Mouse (Mus musculus): Measurements from ENCODE around the gene Mpi. TPM values are rescaled to one million over a fixed set of nuclear protein-coding genes. Genes with fewer than 3 reads are reported as not detected.

Gene Mpi
- polyA plus RNA-seq, 1 experiment, result 73.3 TPM

DNA sequence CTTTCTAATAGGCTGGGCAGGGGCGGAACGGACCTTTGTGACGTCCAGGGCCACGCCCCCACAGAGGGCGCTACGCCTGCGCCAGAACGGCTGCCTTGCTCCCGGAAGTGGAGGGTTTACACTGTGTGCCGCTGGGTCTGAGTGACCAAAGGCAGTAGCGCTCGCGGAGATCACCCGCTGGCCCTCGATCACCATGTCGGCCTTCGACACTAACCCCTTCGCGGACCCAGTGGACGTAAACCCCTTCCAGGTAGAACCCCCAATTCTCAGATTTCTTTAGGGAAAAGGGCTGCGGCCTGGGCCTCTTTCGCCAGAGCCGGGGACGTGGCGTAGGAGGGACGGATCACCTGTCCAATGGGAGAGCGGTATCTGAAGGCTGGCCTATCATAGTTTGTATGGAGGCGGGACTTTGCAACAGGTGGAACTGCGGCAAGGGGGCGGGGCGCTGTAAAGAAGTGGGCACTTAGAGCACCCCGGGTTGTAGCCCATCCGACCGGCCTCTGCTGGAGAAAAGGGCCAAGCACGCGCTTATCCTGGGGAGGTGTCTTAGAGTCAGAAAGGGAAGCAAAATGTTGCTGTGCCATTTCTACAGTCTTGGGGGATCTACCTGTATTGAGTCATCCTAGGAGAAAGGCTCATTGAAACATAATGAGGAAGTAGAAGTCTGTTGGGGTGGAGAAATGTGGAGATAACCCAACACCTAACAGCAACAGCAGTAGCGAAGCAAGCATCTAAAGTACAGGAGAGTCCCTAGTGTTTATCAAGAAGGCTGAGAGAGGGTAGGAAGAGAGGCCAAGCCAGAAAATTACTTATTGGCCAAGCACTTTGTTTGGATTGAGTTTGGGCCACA is 8.5 kb upstream of the Mpi start, which contains the start of gene Scamp2:
TSS of gene Scamp2 (plus strand) at position 83 of the 850 bp plus-strand sequence.
- TF ChIP-seq CTCF (IDR thresholded peaks at IDR 0.05; ENCODE audit: borderline replicate concordance, extremely low read depth, insufficient read depth, insufficient read length) (no peak), POLR2A (IDR thresholded peaks at IDR 0.05; ENCODE audit: borderline replicate concordance, extremely low read depth, insufficient read depth, insufficient read length, poor library complexity, severe bottlenecking) (peak; percentile 42; the same call in 1 of the 2 replicates)
- DNase-seq (ENCODE audit: low read depth), result peak; percentile 97

DNA sequence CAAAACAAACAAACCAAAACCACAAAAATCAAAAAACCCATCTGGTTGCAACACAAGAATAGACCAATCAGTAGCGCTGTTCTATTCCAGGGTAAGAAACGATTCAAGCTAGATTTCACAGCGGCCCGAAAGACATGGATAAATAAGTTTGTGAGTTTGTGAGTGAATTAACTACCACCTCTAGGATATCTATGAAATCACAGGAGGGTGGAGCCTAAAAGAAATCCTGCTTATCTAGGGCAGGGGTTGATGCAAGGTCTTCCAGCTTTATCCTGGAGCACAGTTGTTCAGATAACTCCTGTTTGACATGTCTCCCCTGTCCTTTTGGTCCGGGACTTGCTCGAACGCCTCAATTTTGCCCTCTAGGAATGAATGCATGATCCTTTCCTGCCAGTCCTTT is 7.7 kb upstream of the Mpi start:
- DNase-seq (ENCODE audit: low read depth), result no peak
- no peak for TF ChIP-seq CTCF (IDR thresholded peaks at IDR 0.05; ENCODE audit: borderline replicate concordance, extremely low read depth, insufficient read depth, insufficient read length)

DNA sequence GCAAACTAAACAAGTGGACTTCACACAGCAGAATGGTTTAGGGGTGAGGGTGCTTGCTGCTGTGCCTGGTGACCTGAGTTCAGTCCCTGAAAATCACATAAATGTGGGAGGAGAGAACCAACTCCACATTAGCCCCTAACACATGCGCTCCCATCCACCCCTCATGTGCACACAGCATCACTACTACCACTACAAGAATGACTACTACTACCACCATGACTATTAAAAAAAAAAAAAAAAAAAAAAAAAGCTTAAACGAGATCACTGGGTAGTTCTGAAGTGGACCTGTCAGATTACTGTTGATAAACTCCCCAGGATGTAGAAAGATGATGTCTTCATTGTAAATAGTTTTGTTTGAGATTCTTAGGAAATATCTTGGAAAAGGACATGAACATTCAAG is 7.0 kb upstream of the Mpi start:
- no peak for DNase-seq (ENCODE audit: low read depth)
- no peak for TF ChIP-seq POLR2A (IDR thresholded peaks at IDR 0.05; ENCODE audit: borderline replicate concordance, extremely low read depth, insufficient read depth, insufficient read length, poor library complexity, severe bottlenecking)
- no peak for TF ChIP-seq CTCF (IDR thresholded peaks at IDR 0.05; ENCODE audit: borderline replicate concordance, extremely low read depth, insufficient read depth, insufficient read length)

DNA sequence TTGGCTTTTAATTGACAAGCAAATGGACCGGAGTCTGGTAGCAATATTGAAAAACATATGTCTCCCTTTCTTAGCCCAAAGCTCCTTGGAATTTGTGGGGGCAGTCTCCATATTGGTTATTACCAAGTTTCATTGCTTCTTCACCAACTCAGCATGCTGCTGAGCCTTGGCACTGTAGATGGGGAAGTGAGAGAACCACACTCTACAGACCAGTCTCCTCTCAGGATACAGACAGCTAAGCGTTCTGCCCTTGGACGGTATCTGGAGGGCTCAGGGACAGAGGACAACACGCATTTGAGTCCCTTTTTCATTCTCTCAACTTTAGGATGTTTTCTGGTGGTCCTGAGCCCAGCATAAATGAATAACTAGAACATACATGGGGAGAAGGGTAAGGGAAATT is 6.1 kb upstream of the Mpi start:
- TF ChIP-seq POLR2A (IDR thresholded peaks at IDR 0.05; ENCODE audit: borderline replicate concordance, extremely low read depth, insufficient read depth, insufficient read length, poor library complexity, severe bottlenecking) (no peak), CTCF (IDR thresholded peaks at IDR 0.05; ENCODE audit: borderline replicate concordance, extremely low read depth, insufficient read depth, insufficient read length) (no peak)
- DNase-seq (ENCODE audit: low read depth), result no peak

DNA sequence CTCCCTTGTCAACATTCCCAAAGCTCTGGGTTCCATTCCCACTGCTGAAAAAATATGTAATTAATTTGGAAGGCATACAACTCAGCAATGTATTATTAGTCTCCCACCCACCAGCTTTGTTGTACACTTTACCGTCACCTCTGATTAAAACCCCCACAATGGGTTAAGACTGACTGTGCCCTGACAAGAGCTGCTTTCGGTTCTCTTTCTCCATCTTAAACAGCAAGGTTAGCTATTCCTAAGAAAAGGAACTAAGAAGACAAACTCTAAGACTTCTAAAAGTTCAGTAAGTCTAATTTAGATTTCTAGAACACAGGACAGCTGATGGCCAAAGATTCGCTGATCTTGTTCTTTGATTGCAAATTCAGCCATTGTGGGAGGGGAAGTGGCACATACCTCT is 4.7 kb upstream of the Mpi start:
- TF ChIP-seq POLR2A (IDR thresholded peaks at IDR 0.05; ENCODE audit: borderline replicate concordance, extremely low read depth, insufficient read depth, insufficient read length, poor library complexity, severe bottlenecking) (no peak), CTCF (IDR thresholded peaks at IDR 0.05; ENCODE audit: borderline replicate concordance, extremely low read depth, insufficient read depth, insufficient read length) (no peak)
- no peak for DNase-seq (ENCODE audit: low read depth)

DNA sequence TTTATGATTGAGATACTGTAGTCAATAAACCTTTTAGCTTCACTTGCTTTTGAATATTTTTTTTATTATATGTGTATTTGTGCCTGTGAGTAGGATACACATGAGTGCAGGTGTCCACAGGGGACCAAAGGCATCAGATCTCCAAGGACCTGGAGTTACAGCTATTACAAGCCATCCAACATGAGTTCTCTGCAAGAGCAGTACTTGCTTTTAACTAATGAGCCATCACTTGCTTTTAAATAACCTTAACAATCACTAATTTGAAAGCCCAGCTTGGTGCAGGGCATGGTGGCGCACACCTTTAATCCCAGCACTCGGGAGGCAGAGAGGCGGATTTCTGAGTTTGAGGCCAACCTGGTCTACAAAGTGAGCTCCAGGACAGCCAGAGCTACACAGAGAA is 2.2 kb upstream of the Mpi start:
- TF ChIP-seq POLR2A (IDR thresholded peaks at IDR 0.05; ENCODE audit: borderline replicate concordance, extremely low read depth, insufficient read depth, insufficient read length, poor library complexity, severe bottlenecking) (no peak), CTCF (IDR thresholded peaks at IDR 0.05; ENCODE audit: borderline replicate concordance, extremely low read depth, insufficient read depth, insufficient read length) (no peak)
- no peak for DNase-seq (ENCODE audit: low read depth)

DNA sequence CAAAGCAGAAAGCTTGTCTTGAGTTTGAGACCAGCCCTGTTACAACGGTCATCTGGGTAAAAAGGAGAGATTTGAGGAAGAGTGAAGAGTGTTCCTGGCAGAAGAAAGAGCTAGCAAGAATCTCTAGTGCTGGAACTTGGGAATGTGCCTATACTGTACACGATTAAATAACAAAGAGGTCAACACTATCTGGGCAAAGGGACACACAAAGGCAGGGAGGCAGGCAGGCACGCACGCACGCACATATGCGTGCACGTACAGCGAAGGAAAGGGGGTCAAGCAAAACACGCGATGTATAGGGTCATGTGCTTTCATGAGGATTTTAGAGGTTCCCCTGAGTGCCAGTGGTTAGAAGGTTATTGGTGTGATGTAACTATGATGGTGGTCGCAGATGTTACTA is 556 bp upstream of the Mpi start:
- TF ChIP-seq CTCF (IDR thresholded peaks at IDR 0.05; ENCODE audit: borderline replicate concordance, extremely low read depth, insufficient read depth, insufficient read length), result no peak
- TF ChIP-seq POLR2A (IDR thresholded peaks at IDR 0.05; ENCODE audit: borderline replicate concordance, extremely low read depth, insufficient read depth, insufficient read length, poor library complexity, severe bottlenecking), result no peak
- DNase-seq (ENCODE audit: low read depth), result no peak

DNA sequence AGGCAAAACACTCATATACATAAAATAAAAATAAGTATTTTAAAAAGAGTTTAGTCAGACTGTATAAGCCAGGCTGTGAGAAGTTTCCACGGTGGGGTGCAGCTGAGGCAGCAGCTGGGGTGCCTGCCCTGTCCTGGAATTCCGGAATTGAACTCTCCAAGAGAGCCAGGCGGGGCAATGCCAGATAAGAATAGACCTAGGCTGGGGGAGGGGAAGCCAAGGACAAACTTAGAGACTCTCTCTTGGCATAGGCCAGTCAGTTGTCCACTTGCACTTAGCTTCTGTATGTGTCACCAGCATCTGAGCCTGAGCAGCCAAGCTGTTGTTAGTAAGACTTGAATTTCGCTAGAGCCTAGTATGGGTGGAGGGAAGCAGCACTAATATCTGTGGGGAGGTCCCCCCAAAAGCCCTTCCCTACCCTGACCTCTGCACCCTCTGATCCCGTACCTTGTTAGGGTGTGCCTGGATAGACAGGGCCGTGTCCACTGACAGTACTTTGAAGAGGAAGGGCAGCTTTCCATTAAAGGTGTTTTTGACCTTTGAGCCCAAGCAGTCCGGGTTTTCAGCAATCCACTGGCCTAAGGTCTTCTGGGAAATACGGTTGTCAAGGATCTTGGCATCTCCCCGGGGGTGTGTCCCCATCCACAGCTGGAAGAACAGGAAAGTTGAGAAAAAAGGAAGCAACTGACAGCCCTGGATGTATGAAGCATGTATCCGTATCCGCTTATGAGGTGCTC is 2.3 kb downstream of the Mpi start:
- TF ChIP-seq CTCF (IDR thresholded peaks at IDR 0.05; ENCODE audit: borderline replicate concordance, extremely low read depth, insufficient read depth, insufficient read length), result no peak
- no peak for TF ChIP-seq POLR2A (IDR thresholded peaks at IDR 0.05; ENCODE audit: borderline replicate concordance, extremely low read depth, insufficient read depth, insufficient read length, poor library complexity, severe bottlenecking)
- no peak for DNase-seq (ENCODE audit: low read depth)

DNA sequence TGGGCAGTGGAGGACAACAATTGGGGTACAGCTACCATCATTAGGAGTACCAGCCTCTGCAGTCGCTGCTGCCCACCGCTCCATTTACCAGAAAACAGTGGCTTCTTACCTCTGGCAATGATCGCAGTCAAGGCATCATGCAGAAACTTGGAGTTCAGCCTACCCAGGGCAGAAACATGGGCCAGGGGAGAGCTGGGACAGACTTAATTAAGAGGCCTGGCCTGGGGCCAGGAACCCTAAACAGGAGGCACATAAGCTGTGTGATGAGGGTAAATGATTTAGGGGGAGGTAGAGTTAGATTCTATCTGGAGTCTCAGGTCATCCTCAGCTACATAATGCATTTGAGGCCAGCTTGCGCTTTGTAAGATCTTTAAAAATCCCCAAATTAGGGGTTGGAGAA is 3.4 kb downstream of the Mpi start:
- TF ChIP-seq POLR2A (IDR thresholded peaks at IDR 0.05; ENCODE audit: borderline replicate concordance, extremely low read depth, insufficient read depth, insufficient read length, poor library complexity, severe bottlenecking) (no peak), CTCF (IDR thresholded peaks at IDR 0.05; ENCODE audit: borderline replicate concordance, extremely low read depth, insufficient read depth, insufficient read length) (no peak)
- peak; percentile 67 for DNase-seq (ENCODE audit: low read depth)

DNA sequence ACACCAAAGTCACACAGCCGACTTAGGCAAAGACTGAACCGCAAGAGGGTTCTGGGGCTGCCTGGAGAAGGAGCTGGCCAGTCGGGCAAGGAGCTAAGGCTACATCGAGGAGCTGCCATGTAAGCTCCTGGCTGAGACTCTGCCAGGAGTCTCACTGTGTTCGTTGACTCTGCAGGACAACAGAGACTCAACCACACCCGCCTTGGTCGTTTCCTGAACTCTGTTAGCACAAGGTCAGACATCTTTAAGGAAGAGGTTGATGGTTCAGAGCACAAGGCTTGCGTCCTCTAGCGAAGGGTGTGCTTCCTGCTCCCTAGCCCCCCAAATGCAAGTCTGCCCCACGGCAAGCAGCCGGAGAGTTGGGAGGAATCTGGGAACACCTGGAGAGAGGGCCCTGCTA is 4.7 kb downstream of the Mpi start:
- DNase-seq (ENCODE audit: low read depth), result no peak
- TF ChIP-seq CTCF (IDR thresholded peaks at IDR 0.05; ENCODE audit: borderline replicate concordance, extremely low read depth, insufficient read depth, insufficient read length) (no peak), POLR2A (IDR thresholded peaks at IDR 0.05; ENCODE audit: borderline replicate concordance, extremely low read depth, insufficient read depth, insufficient read length, poor library complexity, severe bottlenecking) (no peak)

DNA sequence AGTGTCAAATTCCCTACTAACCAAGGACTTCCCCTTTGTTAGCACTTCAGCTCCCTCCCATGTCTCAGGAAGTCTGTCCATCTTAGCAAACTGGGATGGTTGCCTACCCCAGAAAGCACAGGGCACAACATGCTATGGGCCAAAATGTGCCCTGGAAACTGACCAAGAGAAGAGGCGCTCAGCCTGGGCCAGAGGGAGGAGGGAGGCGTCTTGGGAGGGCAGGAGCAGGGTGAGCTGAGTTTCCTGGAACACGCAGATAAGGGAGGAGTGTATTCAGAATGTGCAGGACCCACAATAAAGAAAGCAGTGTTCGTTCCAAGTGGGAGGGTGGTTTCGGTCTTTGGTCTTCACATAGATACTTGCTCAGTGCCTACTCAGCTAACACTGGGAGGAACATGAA is 5.3 kb downstream of the Mpi start:
- TF ChIP-seq POLR2A (IDR thresholded peaks at IDR 0.05; ENCODE audit: borderline replicate concordance, extremely low read depth, insufficient read depth, insufficient read length, poor library complexity, severe bottlenecking) (no peak), CTCF (IDR thresholded peaks at IDR 0.05; ENCODE audit: borderline replicate concordance, extremely low read depth, insufficient read depth, insufficient read length) (no peak)
- no peak for DNase-seq (ENCODE audit: low read depth)

DNA sequence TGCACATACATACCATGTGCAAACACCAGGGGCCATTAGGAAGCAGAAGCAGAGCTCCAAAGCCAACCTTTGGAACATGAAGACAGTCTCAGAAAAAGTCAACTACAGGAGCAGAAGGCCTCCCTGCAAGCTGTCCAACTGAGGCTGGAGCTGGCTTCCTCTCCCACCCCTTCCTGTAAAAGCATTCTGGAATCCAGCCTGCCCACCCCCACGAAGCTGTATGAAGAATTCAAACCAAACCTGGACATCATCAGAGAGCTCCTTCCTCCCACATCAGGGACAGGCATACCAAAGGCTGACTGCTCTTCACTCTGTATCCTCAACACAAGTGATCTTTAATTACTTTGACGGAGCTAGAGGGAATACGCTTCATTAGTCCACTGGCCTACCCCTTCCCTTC is 8.6 kb downstream of the Mpi start:
- TF ChIP-seq POLR2A (IDR thresholded peaks at IDR 0.05; ENCODE audit: borderline replicate concordance, extremely low read depth, insufficient read depth, insufficient read length, poor library complexity, severe bottlenecking), result no peak
- no peak for TF ChIP-seq CTCF (IDR thresholded peaks at IDR 0.05; ENCODE audit: borderline replicate concordance, extremely low read depth, insufficient read depth, insufficient read length)

More for the DNA sequence above, 8.6 kb downstream of the Mpi start:
- no peak for DNase-seq (ENCODE audit: low read depth)
